Mouse (Mus musculus) gastrocnemius, adult 2 months (tissue): ENCODE results near the gene Col5a1. TPM values are rescaled to one million over a fixed set of nuclear protein-coding genes. Genes with fewer than 3 reads are reported as not detected.

ENCODE experiments used
- DNase-seq: peaks from one replicate; pipeline ENCODE4 v3.0.0; 2022
- H3K27ac ChIP-seq: fragments of 200-600 bp; 2 replicates; pipeline ENCODE4 v1.8.1; 2022; ENCODE audit warnings: mild to moderate bottlenecking
- H3K4me3 ChIP-seq: fragments of 200-600 bp; 2 replicates; pipeline ENCODE4 v1.8.1; 2022; ENCODE audit warnings: mild to moderate bottlenecking, moderate library complexity
- CTCF ChIP-seq: fragments of 200-600 bp; IDR thresholded peaks from 2 replicates; pipeline ENCODE4 v1.8.1; 2022; ENCODE audit warnings: antibody characterized with exemption, mild to moderate bottlenecking, moderate library complexity
- intact Hi-C: fragments of 180-260 bp; cut with DNase I; formaldehyde crosslinking; loops from one replicate; pipeline ENCODE4 v1.15.1; 2025
- total RNA-seq, 2 experiments: library from RNA; stranded (reverse); gene quantifications; 2 replicates each; pipeline ENCODE4 v1.2.3; 2021

The Col5a1 gene
- total RNA-seq, 2 experiments from 2014 or later, result 15.9 to 20.9 TPM

DNA sequence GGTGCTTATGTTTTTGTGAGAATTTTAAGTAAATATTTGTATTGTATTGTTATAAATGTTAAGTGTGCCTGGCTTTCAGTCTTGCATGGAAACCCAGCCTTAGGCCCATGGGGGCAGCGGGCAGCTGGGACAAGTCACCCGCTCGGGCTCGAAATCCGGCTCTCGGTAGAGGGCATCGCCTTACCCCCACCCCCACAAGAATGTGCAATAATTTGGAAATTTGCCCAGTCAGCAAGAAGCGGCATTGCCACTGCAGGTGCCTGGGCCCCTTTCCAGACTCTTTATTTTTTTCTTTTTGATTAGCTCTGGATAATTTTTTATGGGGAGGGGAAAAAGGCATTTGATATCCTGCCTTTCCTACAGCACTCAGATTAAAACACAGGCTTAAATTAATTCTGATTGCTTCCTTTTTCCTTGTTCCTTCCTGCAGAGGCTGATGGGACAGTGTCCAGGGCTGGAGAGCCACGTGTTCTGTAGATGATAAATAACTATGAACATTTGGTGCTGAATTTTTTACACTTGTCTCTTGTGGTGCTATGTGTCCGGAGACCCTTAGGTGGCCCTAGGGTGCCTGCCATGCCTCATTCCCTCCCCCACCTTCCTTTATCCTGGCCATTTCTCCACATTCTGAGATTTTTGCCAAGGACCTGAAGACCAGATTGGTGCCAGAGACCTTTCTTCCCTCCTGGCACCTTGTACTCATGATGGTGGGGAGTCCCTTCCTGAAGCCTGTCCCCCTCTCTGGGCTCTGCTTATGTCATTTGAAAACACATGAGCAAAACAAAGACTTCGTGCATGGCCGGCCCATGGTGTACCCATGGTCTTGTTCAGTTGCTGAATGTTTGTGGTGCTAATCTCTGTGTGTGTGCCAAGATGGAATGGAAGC is 151.5 kb downstream of the Col5a1 start:
- no peak for DNase-seq
- Histone ChIP-seq H3K4me3 (no peak overlapping the region), H3K27ac (no peak overlapping the region)
- no peak for TF ChIP-seq CTCF
- intact Hi-C loops, result no loop called here

DNA sequence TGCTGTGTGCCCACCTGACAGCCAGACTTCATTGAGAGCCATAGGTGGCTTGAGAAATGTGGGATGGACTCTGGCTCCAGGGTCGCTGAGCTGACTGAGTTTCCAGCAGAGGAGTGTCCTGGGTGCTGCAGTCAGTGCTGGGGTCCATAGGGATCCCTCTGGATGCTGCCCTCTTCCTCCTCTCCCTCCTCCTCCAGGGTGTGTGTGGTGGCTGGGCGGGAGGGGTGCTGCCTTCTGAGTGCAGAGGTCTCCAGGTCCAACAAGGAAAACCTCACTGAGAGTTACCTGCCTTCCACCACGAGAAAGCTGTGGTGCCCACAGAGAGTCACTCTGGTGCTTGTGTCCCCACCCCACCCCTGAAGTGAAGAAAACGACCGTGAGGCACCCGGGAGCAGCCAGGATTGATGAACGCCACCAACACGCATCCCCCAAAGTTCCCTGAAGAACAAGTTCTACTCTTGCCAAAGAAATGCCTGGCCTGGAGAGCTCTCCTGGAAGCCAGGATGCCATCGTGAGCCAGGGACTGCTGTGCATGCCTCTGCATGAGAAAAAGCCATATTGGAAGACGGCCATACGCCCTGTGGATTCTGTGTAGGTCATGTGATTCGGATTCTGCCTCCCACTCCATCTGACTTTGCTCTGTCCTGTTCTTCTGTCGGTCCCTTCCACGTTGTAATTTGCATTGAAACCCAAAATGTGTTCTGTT is 152.3 kb downstream of the Col5a1 start:
- no peak for TF ChIP-seq CTCF
- H3K27ac ChIP-seq, result no peak overlapping the region
- no peak for DNase-seq
- intact Hi-C loops, result no loop called here
- H3K4me3 ChIP-seq, result no peak overlapping the region

DNA sequence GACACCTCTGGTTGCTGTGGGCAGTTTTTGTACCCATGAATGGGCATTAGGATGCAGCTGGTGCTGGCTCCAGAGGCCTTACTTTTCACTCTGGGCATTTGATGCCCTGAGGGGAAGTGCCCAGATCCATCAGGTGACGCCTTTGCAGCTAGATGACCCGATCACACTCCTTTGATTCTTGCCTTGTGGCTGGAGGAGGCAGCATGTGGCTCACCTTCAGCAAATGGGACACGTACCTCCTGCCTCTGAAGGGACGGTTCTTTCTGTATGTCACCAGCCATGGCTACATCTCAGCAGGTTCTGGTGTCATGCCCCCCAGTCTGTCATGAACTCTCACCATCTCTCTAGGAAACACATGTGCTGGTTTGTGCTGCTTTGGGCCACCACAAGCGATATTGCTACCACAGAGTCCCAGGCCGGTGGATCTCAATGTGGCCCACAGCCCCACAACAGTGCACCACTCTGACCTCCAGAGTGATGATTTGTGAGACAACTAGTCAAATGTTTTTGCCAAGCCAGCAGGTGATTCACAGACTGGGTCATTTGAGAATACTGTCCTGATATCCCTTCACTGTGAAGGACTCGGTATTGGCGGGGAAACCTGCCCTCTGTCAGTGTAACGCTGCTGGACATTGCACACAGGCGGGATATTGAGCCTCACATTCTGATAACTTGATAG is 153.6 kb downstream of the Col5a1 start:
- Histone ChIP-seq H3K27ac (no peak overlapping the region), H3K4me3 (no peak overlapping the region)
- intact Hi-C loops, result no loop called here
- no peak for TF ChIP-seq CTCF
- no peak for DNase-seq

DNA sequence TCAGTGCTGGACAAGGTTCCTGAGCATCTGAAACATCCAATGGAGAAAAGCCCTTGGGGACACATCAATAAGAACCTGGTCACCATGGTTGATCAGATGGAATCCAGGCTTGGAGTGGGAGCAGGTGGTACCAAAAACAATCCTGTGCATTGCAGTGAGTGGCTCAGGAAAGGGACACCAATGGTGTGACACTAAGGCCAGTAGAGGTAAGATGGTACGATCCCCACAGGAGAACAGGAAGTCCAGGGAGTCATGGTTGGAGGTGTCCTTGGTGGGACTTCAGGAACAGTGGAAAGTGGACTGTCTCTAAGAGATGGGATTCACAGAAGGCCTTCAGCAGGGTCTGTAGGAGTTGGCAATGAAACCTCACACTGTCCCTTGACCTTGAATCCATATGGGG is 154.2 kb downstream of the Col5a1 start:
- Histone ChIP-seq H3K27ac (no peak overlapping the region), H3K4me3 (no peak overlapping the region)
- intact Hi-C loops, result no loop called here
- DNase-seq, result no peak
- no peak for TF ChIP-seq CTCF

GRCm38 (mm10) chr2:28044920-28045598 is 158.8 kb downstream of the Col5a1 start:
- intact Hi-C loops, result no loop called here
- H3K4me3 ChIP-seq, result no peak overlapping the region
- TF ChIP-seq CTCF, result no peak
- no peak for DNase-seq
- no peak overlapping the region for H3K27ac ChIP-seq

DNA sequence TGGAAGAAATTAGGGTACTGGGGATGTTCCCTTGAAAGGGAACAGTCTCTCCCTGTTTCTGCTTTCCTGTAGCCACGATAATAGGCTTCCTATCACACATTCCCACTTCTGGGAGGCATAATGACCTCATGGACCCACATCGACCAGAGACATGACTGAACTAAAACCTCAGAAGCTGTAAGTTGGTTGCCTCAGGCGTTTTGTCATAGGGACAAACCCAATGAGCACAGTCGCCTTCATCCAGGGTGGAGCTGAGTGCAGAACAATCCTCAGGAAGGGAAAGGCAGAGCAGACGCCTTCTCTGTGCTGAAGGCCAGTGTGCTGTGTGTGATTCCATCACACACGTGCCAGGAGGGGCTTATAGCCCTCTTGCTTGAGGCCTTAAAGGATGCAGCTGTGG is 160.1 kb downstream of the Col5a1 start:
- intact Hi-C loops, result no loop called here
- Histone ChIP-seq H3K4me3 (no peak overlapping the region), H3K27ac (no peak overlapping the region)
- DNase-seq, result no peak
- TF ChIP-seq CTCF, result no peak

GRCm38 (mm10) chr2:28047092-28047491 is 160.9 kb downstream of the Col5a1 start:
- TF ChIP-seq CTCF, result no peak
- H3K27ac ChIP-seq, result no peak overlapping the region
- intact Hi-C loops, result no loop called here
- no peak overlapping the region for H3K4me3 ChIP-seq
- DNase-seq, result no peak

GRCm38 (mm10) chr2:28059922-28060321 is 173.7 kb downstream of the Col5a1 start:
- intact Hi-C loops, result no loop called here
- Histone ChIP-seq H3K4me3 (no peak overlapping the region), H3K27ac (no peak overlapping the region)
- no peak for TF ChIP-seq CTCF
- DNase-seq, result no peak

DNA sequence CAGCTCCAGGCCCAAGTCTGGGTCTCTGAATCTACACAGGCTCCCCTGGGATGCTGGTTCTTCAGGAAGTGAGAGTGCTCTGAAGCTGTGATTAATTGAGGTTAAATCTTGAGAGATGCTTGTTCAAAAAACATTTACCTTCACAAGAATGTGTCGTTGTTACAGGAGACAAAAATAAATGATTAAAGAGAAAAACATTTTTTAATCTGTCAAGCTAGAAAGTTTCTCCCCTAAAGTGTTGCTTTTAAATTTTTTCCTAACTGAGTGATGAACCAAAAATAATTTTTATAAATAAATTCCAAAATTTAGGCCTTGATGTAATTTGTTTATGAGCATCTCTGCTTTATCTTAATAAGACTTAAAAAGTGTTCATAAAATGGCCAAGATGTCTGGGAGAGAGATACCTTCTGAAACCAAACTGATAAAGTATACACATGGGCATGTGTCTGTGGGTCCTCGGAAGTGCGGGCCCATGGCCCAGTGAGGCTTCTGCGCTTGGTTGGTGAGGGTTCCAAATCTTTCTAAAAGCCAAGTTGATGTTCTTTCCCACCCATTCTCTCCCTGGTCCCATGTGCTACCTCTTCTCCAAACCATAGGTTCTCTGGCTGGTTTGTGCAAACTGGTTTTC is 177.6 kb downstream of the Col5a1 start:
- no peak for DNase-seq
- TF ChIP-seq CTCF, result no peak
- Histone ChIP-seq H3K4me3 (no peak overlapping the region), H3K27ac (no peak overlapping the region)
- intact Hi-C loops, result no loop called here

DNA sequence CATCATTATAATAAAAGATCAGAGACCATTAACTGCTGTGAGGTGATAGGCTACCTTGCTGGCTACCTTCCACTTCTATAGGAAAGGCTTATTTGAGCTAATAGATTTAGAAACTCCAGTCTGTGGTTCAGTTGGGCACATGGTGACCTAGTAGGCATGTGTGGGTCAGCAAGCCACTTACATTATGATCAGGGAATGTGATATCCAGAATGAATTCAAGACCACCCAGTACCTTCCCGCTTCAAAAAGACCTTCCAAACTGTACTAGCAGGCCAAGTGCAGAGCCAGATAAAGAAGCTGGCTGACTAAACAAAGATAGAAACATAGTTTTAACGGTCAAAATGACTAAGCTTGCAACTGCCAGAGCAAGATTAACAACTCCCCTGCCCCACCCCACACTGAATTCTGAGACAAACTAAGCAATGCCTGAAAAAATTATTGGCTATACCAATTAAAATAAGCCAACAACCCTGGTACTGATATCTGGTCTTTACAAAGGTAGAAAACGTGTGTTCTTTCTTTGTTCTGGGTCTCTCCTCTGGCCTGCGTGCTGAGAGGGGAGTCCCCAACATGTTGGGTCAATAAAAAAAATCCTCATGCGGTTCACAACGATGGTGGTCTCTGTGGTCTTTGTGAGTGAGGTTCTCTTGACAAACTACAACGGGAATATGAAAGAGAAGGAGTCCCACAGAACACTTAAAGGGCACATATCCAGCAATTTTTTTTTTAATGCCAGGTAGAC is 178.3 kb downstream of the Col5a1 start:
- TF ChIP-seq CTCF, result no peak

GRCm38 (mm10) chr2:28065081-28065651 is 178.9 kb downstream of the Col5a1 start:
- no peak overlapping the region for H3K4me3 ChIP-seq
- no peak for DNase-seq
- intact Hi-C loops, result no loop called here
- TF ChIP-seq CTCF, result no peak
- H3K27ac ChIP-seq, result no peak overlapping the region

More for the DNA sequence above, 178.3 kb downstream of the Col5a1 start:
- intact Hi-C loops, result no loop called here
- Histone ChIP-seq H3K27ac (no peak overlapping the region), H3K4me3 (no peak overlapping the region)
- no peak for DNase-seq
